Mouse (Mus musculus): ENCODE measurements around the gene Gtf3c4. TPM values are rescaled to one million over a fixed set of nuclear protein-coding genes. Genes with fewer than 3 reads are reported as not detected.

Gene Gtf3c4
- total RNA-seq, 1 experiment: 38.1 TPM

DNA sequence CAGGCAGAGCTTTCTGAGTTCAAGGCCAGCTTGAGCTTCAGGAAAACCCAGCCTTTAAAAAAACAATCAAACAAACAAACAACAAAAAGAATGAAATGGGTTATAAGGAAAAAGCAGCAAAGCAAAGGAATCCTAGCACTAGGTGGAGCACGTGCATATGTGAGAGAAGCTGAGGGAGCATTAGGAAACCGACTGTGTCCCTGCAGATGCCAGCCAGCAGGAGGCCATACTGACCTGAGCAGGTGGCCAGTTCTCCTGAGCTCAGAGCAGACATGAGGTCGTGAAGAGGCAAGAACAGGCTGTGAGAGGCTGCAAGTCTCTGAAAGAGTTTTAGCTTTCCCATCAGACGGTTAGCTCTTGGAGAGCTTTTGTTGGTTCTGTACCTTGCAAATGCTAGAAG is 10.9 kb downstream of the Gtf3c4 start:
- Histone ChIP-seq H3K27ac (ENCODE audit: insufficient read depth, low read depth, low read length, poor library complexity, severe bottlenecking) (no peak overlapping the region), H3K4me1 (ENCODE audit: control insufficient read depth in 2 of 2, insufficient read depth in 2 of 2, low read length in 2 of 2, poor library complexity in 1 of 2) (no peaks in the 10 kb centered on the region), H3K36me3 (ENCODE audit: control insufficient read depth, insufficient read depth, low read length, poor library complexity, severe bottlenecking) (peaks cover 61% of the 10 kb centered on the region), H3K4me3 (ENCODE audit: insufficient read depth in 1 of 2, low read depth in 1 of 2, low read length in 2 of 2, poor library complexity in 1 of 2, severe bottlenecking in 1 of 2) (no peak overlapping the region), H3K9me3 (ENCODE audit: control insufficient read depth, insufficient read depth, low read depth, low read length) (no peaks in the 10 kb centered on the region), H3K9ac (ENCODE audit: insufficient read depth, low read depth, low read length, poor library complexity, severe bottlenecking) (no peak overlapping the region)
- in situ Hi-C loops (cut with MboI; ENCODE audit: low sequenced_read_pairs in 2 of 2, unreplicated experiment in 2 of 2): no loop called here
- TF ChIP-seq CHD2 (IDR thresholded peaks at IDR 0.05; ENCODE audit: low read depth, low read length) (no peak), ZC3H11A (IDR thresholded peaks at IDR 0.05; ENCODE audit: borderline replicate concordance, low read depth, low read length) (no peak), MAFK (IDR thresholded peaks at IDR 0.05; ENCODE audit: insufficient read depth, low read depth, low read length) (no peak), ZNF384 (IDR thresholded peaks at IDR 0.05; ENCODE audit: low read depth, low read length) (no peak), HCFC1 (IDR thresholded peaks at IDR 0.05; ENCODE audit: borderline replicate concordance, insufficient read depth, low read length) (no peak)
- DNase-seq (ENCODE audit: low read depth, low spot score): no peak

DNA sequence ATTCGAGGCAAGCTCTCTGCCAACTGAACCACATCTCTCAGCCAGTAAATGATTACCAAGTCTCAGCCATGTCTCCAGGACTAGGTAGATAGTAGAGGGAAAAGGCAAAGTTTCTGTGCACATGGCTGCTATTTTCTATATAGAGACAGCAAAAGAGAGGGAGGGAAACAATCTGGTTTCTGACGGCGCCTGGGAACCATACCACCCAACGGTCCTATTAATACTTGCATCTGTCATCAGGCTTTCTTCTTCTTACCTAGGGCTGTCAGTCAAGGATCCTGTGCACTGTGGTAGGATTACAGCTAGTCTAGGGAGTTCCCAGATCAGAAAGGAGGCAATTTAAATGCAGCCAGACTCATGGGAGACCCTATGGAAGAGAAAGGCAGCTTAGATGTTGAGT is 21.3 kb downstream of the Gtf3c4 start:
- TF ChIP-seq HCFC1 (IDR thresholded peaks at IDR 0.05; ENCODE audit: borderline replicate concordance, insufficient read depth, low read length) (no peak), CHD2 (IDR thresholded peaks at IDR 0.05; ENCODE audit: low read depth, low read length) (no peak), ZC3H11A (IDR thresholded peaks at IDR 0.05; ENCODE audit: borderline replicate concordance, low read depth, low read length) (no peak), ZNF384 (IDR thresholded peaks at IDR 0.05; ENCODE audit: low read depth, low read length) (no peak), MAFK (IDR thresholded peaks at IDR 0.05; ENCODE audit: insufficient read depth, low read depth, low read length) (no peak)
- no peak overlapping the region for H3K27ac ChIP-seq (ENCODE audit: insufficient read depth, low read depth, low read length, poor library complexity, severe bottlenecking)
- H3K4me1 ChIP-seq (ENCODE audit: control insufficient read depth in 2 of 2, insufficient read depth in 2 of 2, low read length in 2 of 2, poor library complexity in 1 of 2): no peaks in the 10 kb centered on the region
- in situ Hi-C loops (cut with MboI; ENCODE audit: low sequenced_read_pairs in 2 of 2, unreplicated experiment in 2 of 2): no loop called here
- no peaks in the 10 kb centered on the region for H3K36me3 ChIP-seq (ENCODE audit: control insufficient read depth, insufficient read depth, low read length, poor library complexity, severe bottlenecking)
- no peak overlapping the region for H3K4me3 ChIP-seq (ENCODE audit: insufficient read depth in 1 of 2, low read depth in 1 of 2, low read length in 2 of 2, poor library complexity in 1 of 2, severe bottlenecking in 1 of 2)
- H3K9me3 ChIP-seq (ENCODE audit: control insufficient read depth, insufficient read depth, low read depth, low read length): no peaks in the 10 kb centered on the region
- no peak overlapping the region for H3K9ac ChIP-seq (ENCODE audit: insufficient read depth, low read depth, low read length, poor library complexity, severe bottlenecking)
- DNase-seq (ENCODE audit: low read depth, low spot score): no peak

DNA sequence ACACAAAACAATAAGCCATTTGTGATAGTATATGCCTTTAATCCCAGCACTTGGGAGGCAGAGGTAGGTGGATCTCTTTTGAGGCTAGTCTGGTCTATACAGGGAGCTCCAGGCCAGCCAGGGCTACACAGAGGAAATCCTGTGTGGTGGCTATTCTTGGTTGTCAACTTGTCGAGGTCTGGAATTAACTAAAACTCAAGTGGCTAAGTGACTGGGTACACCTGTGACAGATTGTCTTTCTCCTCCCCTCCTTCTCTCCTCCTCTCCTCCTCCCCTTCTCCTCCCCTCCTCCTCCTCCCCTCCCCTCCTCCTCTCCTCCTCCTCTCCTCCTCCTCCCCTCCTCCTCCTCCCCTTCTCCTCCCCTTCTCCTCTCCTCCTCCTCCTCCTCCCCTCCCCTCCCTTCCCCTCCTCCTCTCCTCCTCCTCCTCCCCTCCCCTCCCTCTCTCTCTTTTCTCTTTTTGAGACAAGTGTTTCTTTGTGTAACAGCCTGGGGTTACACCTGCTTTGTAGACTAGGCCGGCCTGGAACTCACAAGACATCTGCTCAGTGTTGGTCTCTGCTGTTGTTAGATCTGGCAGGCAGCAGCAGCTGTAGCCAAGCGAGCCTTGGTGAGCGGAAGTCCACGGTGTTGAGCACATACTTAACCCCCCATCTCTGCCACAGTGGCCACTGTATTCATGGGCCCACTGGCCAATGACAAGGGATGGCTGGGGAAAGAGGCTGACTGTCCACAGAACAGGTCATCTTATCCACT is 29.7 kb downstream of the Gtf3c4 start:
- no peaks in the 10 kb centered on the region for H3K36me3 ChIP-seq (ENCODE audit: control insufficient read depth, insufficient read depth, low read length, poor library complexity, severe bottlenecking)
- no peak overlapping the region for H3K27ac ChIP-seq (ENCODE audit: insufficient read depth, low read depth, low read length, poor library complexity, severe bottlenecking)
- no peak overlapping the region for H3K9ac ChIP-seq (ENCODE audit: insufficient read depth, low read depth, low read length, poor library complexity, severe bottlenecking)
- H3K4me1 ChIP-seq (ENCODE audit: control insufficient read depth in 2 of 2, insufficient read depth in 2 of 2, low read length in 2 of 2, poor library complexity in 1 of 2): no peaks in the 10 kb centered on the region
- no peaks in the 10 kb centered on the region for H3K9me3 ChIP-seq (ENCODE audit: control insufficient read depth, insufficient read depth, low read depth, low read length)
- in situ Hi-C loops (cut with MboI; ENCODE audit: low sequenced_read_pairs in 2 of 2, unreplicated experiment in 2 of 2): no loop called here
- TF ChIP-seq MAFK (IDR thresholded peaks at IDR 0.05; ENCODE audit: insufficient read depth, low read depth, low read length) (no peak), CHD2 (IDR thresholded peaks at IDR 0.05; ENCODE audit: low read depth, low read length) (no peak), ZNF384 (IDR thresholded peaks at IDR 0.05; ENCODE audit: low read depth, low read length) (no peak), HCFC1 (IDR thresholded peaks at IDR 0.05; ENCODE audit: borderline replicate concordance, insufficient read depth, low read length) (no peak), ZC3H11A (IDR thresholded peaks at IDR 0.05; ENCODE audit: borderline replicate concordance, low read depth, low read length) (no peak)
- no peak for DNase-seq (ENCODE audit: low read depth, low spot score)
- H3K4me3 ChIP-seq (ENCODE audit: insufficient read depth in 1 of 2, low read depth in 1 of 2, low read length in 2 of 2, poor library complexity in 1 of 2, severe bottlenecking in 1 of 2): no peak overlapping the region

DNA sequence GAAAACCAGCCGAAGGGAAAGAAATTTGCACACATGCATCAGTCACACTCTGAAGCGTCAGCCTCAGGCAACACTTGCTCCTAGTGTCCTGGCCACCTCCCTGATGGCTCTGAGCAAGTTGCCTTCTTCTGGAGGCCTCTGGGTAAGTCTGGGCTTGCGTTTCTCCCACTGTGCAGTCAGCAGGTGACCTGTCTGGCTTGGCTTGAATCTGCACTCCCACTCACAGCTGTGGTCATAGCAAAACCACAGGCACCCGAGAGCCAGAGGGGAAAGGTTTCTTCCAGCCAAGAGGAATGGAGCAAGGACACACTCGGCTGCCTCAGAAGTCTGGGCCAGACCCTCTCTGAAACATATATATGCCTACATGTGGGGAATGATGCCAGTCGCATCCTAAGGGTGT is 31.3 kb downstream of the Gtf3c4 start:
- no peak for TF ChIP-seq ZNF384 (IDR thresholded peaks at IDR 0.05; ENCODE audit: low read depth, low read length)
- TF ChIP-seq MAFK (IDR thresholded peaks at IDR 0.05; ENCODE audit: insufficient read depth, low read depth, low read length): no peak
- TF ChIP-seq CHD2 (IDR thresholded peaks at IDR 0.05; ENCODE audit: low read depth, low read length): no peak
- no peak for TF ChIP-seq ZC3H11A (IDR thresholded peaks at IDR 0.05; ENCODE audit: borderline replicate concordance, low read depth, low read length)
- no peak for TF ChIP-seq HCFC1 (IDR thresholded peaks at IDR 0.05; ENCODE audit: borderline replicate concordance, insufficient read depth, low read length)
- DNase-seq (ENCODE audit: low read depth, low spot score): no peak
- H3K4me3 ChIP-seq (ENCODE audit: insufficient read depth in 1 of 2, low read depth in 1 of 2, low read length in 2 of 2, poor library complexity in 1 of 2, severe bottlenecking in 1 of 2): no peak overlapping the region
- H3K27ac ChIP-seq (ENCODE audit: insufficient read depth, low read depth, low read length, poor library complexity, severe bottlenecking): no peak overlapping the region
- in situ Hi-C loops (cut with MboI; ENCODE audit: low sequenced_read_pairs in 2 of 2, unreplicated experiment in 2 of 2): no loop called here
- H3K36me3 ChIP-seq (ENCODE audit: control insufficient read depth, insufficient read depth, low read length, poor library complexity, severe bottlenecking): no peaks in the 10 kb centered on the region
- H3K4me1 ChIP-seq (ENCODE audit: control insufficient read depth in 2 of 2, insufficient read depth in 2 of 2, low read length in 2 of 2, poor library complexity in 1 of 2): no peaks in the 10 kb centered on the region
- no peaks in the 10 kb centered on the region for H3K9me3 ChIP-seq (ENCODE audit: control insufficient read depth, insufficient read depth, low read depth, low read length)
- no peak overlapping the region for H3K9ac ChIP-seq (ENCODE audit: insufficient read depth, low read depth, low read length, poor library complexity, severe bottlenecking)

Measured in ES-E14 (cell line).